Mouse (Mus musculus) adrenal gland, adult (tissue): ENCODE measurements around the gene Tfip11.

Experiments used
- DNase-seq, 2 experiments: peaks; one replicate each; pipeline ENCODE4 v3.0.0; 2022 to 2023; ENCODE audit warnings: low spot score in 1 of 2; ENCODE audit not compliant: inconsistent age in 2 of 2

Tfip11 gene

DNA sequence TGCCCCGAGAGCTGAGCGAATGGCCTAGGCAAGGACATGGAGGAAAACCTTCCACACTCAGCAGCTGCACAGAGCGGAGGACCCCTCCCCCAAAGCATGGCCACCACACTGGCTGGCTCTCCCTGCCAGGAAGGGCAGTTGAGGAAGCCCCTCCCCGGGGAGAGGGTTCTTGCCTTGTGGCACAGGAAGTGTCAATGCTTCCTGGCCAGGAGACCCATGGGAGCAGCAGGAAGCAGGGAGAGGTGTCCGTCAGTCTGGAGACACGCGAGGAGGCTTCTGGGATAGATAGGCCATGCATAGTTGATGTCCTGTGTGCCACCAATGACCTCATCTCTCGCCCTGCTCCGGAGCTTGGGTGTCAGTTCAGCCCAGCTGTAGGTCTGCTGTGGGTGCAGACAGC, 30.2 kb downstream of the Tfip11 start:
- peak; percentile 39 to 44 for DNase-seq

DNA sequence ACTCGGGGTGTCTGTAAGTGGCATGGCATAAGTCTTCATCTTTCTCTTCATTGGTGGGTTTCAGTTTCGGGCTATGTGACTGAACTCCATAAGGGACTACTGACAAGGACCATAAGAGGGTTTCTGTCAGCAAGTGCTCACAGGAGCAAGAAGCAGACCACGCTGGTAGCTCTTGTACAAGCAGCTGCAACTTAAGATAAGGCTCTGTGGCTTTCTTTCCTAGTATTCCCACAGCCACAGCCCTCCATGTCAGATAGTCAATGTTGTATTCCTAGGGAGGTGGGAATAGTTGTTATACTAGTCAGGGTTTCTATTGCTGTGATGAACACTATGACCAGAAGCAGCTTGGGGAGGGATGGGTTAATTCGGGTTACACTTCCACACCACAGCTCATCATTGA, 33.4 kb downstream of the Tfip11 start:
- DNase-seq = no peak

DNA sequence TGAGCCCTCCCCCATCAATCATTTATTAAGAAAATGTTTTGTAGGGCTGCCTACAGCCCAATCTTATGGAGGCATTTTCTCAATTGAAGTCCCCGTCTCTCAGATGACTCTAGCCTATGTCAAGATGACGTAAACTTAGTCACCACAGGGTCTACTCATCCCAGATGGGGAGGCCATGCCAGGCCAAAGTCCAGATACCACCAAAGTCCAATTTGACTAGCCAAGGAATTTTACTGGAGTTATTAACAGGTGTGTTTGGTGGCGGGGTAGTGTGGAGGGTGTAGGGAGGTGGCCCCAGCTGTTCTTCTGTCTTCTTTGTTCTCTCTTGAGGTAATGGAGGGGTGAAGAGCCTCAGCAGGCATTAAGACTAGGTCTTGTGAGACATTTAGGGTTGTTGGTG, 33.9 kb downstream of the Tfip11 start:
- DNase-seq = no peak

DNA sequence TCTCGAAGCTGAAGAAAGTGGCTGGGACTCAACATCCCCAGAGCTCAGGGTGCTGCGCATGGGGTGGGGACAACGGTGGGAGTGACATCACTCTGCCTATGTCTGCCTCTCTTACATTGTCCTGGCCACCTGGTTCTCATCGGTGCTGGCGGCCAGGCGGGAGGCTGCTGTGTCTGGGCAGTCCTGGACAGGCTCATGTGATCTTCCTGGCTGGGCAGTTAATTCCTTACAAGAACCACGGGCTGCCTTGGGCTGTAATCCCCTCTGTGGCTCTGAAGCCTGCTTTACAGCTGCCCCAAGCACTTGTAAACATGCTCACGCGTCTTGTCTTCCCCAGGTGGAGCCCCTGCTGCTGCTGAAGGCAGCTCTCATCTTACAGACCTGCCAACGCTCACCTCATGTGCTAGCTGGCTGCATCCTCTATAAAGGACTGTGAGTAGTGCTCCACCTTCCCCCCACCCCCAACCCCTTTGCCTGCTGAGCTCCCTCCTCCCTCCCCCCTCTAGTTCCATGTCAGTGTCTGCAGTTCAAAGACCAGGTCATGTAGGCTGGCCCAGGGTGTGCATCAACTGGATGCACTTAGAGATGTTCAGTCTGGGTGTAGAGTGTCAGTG, 38.1 kb downstream of the Tfip11 start:
- DNase-seq = no peak

DNA sequence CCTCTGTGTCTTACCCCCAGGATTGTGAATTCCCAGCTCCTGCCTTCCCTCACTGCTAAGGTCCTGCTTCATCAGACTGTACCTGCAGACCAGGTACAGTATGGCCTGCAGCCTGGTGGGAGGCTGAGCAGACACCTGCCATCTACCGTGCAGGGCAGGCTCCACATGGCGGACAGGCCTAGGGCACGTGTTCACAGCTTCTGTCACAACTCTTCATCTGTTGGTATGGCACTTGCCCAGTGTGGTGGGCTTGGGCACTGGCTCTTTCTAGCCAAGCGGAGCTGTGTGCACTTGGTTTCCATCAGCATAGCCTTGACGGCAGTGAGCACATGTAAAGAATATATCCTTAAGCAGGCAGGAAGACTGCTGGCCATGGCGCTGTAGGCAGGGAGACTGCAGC, 40.7 kb downstream of the Tfip11 start:
- no peak for DNase-seq

DNA sequence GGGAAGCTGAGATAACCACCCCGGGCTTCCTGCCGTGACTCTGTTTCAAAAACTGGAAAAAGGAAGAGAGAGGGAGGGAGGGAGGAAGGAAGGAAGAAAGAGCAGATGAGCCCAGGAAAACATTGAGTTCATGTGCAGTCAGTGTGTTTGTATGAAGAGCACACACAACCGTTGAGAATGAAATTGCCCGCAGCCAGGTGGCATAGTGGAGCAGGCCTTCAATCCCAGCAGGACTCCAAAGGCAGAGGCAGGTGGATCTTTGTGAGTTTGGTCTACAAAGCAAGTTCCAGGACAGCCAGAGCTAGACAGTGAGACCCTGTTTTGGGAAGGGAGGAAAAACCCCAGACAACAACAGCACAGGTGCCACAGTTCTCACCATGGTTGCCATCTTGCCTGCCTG, 41.2 kb downstream of the Tfip11 start:
- DNase-seq = no peak

DNA sequence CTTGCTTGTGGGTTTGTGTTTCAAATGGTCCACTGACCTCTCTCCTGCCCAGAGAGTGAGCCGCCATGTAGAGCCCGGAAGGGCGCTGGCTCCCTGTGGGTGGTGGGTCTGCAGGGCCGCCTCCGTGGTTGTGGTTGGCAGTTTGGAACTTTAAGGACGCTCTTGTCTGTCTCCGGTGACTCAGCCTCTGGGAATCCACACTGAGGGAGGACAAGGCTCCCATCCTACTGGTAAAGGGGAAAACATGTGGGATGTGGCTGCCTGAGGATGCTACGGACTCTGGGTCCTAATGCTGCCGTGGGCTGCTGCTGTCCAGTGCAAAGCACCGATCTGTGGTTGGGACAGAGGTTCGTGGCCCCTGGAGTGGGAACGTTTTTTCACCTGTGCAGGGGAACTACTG, 41.8 kb downstream of the Tfip11 start:
- DNase-seq = no peak

DNA sequence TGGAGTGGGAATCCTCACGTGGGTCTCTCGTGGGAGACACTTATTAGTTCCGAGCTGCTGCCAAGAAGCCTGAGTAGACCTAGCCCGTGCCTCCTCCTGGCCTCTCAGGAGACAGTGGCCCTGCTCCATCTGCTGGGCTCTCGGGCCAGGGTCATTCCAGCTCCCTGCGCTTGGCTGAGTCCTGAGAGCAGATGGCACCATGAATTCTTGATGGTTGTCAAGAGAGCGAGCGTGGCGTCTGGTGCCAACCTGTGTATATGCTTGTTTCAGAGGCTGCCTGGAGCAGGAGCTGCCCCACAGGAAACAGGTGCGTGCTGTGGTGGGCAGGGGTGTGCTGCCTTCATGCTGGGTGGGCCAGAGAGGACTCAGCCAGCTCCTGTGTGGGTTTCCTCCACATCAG, 42.5 kb downstream of the Tfip11 start:
- DNase-seq = no peak

- no peak for DNase-seq
Observed at GRCm38 (mm10) chr5:112369326-112369725, 43.2 kb downstream of the Tfip11 start.

DNA sequence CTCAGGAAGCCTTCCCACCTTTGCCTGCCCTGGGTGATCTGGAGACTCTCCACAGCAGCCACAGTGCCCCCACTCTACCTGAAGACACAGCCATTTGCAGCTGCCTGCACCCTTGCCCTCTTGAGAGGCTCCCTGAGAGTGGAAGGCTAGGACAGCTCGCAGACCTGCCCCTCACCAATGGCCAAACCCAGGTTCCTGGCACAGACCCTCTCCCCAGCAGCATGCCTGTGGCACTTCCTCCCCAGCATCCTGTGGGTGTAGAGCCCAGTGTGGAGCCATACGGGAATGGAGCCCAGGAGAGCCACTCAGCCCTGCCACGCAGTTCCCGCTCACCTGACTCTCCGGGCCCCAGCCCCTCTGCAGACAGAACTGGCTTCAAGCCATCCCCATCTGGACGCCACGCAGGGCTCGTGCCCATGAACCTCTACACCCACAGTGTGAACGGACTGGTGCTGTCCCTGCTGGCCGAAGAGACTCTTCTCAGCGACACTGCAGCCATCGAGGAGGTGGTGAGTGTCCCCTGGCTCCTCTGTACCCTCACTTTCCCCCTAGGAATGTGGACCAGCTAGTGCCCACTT, 44.2 kb downstream of the Tfip11 start:
- no peak for DNase-seq

DNA sequence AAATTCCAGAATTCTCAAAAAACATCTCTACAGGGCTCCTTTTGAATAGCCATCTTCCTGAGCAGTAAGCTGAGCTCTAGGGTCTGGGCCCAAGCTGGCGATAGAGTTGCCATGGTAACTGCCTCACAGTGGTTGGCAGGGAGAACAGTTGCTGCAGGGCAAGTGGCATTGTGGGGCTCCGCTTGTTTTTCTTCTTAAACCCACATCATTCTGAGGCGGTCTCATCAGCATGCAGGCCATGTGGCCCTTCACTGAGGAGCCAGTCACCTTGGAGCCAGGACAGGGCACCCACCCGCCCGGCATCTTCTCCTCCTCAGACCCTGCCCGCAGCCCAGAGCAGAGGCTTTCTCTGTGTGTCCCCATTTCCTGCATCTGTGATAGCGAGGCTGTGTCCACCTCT, 45.8 kb downstream of the Tfip11 start:
- DNase-seq = no peak

GRCm38 (mm10) chr5:112376111-112376510, 50.0 kb downstream of the Tfip11 start:
- no peak for DNase-seq

DNA sequence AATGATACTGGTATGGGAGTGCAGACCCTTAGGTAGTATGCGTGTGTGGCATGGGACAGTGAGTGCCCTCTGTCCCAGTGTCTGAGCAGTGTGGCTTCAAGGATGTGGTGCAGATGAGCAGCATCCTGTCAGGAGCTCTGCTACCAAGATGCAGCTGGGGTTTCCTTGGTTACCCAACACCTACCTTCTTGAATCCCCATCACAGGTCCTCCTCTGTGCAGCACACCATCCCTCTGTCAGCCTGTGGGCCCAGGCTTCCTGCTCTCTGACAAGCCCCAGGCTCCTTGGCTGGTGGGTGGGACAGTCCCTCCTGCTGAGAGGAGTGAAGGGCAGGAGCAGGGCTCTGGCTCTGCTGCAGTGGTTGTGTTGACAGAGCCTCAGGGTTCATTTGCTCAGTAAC, 51.2 kb downstream of the Tfip11 start:
- no peak for DNase-seq

GRCm38 (mm10) chr5:112378716-112379115, 52.6 kb downstream of the Tfip11 start:
- DNase-seq = peak; percentile 79 to 92

- DNase-seq = peak; percentile 66 to 81
Observed at GRCm38 (mm10) chr5:112381154-112381553, 55.0 kb downstream of the Tfip11 start.

DNA sequence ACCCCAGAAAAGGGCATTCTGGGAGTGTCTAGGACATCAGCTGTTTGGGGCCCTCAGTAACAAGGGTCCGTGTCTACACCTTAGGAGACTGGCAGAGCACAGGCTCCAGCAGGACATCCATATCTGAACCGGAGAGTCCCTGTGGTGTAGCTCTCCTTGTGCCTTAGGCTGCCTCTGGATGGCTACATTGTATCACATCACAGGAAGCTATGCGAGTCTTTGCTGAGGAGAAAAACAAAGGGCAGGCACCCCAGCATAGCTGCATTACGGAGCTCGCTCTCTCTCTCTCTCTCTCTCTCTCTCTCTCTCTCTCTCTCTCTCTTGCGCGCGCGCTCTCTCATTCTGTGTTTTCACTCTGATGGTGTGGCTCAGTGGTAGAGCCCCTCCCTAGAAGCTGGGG, 55.9 kb downstream of the Tfip11 start:
- DNase-seq = no peak

DNA sequence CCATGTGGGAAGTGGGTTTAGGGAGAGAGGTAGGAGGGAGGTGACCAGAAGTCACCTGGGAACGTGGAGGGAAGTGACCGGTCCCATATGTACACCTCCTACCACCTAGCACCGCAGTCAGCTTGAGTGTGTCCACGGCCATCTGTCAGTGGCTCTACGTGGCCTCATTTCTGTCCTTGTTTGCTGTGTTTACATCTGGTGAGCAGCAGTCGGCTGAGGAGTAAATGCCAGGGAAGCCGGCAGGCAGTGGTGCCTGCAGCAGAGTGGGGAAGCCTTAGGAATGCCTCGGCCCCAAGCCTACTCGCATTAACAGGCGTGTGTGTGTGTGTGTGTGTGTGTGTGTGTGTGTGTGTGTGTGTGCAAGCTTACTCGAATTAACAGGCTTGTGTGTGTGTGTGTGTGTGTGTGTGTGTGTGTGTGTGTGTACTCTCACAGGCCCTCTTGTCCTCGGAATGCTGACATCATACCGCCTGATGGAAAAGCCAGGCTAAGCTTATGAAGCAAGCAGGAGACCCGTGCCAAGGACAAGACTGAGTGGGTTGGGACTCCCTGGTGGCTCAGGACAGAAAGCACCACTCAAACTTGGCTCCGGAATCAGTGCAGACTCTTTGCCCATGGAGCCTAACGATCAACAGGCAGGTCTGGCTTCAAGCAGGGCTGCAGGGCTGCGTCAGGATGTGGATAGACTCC, 56.6 kb downstream of the Tfip11 start:
- peak; percentile 80 to 90 for DNase-seq

GRCm38 (mm10) chr5:112384805-112385472, 58.8 kb downstream of the Tfip11 start:
- no peak for DNase-seq

GRCm38 (mm10) chr5:112385973-112386372, 59.8 kb downstream of the Tfip11 start:
- no peak for DNase-seq
